Mouse (Mus musculus) forebrain, embryonic 14.5 days (tissue): ENCODE measurements around the gene Olfr1391. TPM values are rescaled to one million over a fixed set of nuclear protein-coding genes. Genes with fewer than 3 reads are reported as not detected.

Source experiments
- ATAC-seq: fragments of 200-750 bp; cut with Nextera tagmentation; 2 replicates; pipeline ENCODE4 v1.8.0; 2017; ENCODE audit warnings: mild to moderate bottlenecking, moderate library complexity
- DNase-seq: peaks from one replicate; pipeline ENCODE4 v3.0.0-alpha.2; 2015; ENCODE audit warnings: low spot score
- H3K27ac ChIP-seq: fragments of 300-500 bp; sonication (generic); 2 replicates; pipeline ENCODE4 v1.5.1; 2014; ENCODE audit warnings: low read depth, mild to moderate bottlenecking, control low read depth, low read length, moderate library complexity
- H3K27me3 ChIP-seq: fragments of 300-500 bp; sonication (generic); replicated peaks from 2 replicates; pipeline ENCODE4 v1.6.1; 2014; ENCODE audit warnings: low read length, control low read depth, mixed read lengths; ENCODE audit not compliant: control insufficient read depth, insufficient read depth
- H3K36me3 ChIP-seq: fragments of 300-500 bp; sonication (generic); 2 replicates; pipeline ENCODE4 v1.6.1; 2014; ENCODE audit warnings: low read length, control low read depth; ENCODE audit not compliant: control insufficient read depth, insufficient read depth
- H3K4me1 ChIP-seq: fragments of 300-500 bp; sonication (generic); 2 replicates; pipeline ENCODE4 v1.6.1; 2014; ENCODE audit warnings: antibody characterized with exemption, low read length, control low read depth; ENCODE audit not compliant: control insufficient read depth, insufficient read depth
- H3K4me2 ChIP-seq: fragments of 300-500 bp; sonication (generic); 2 replicates; pipeline ENCODE4 v1.6.1; 2014; ENCODE audit warnings: mild to moderate bottlenecking, control low read depth, low read length
- H3K4me3 ChIP-seq: fragments of 300-500 bp; sonication (generic); 2 replicates; pipeline ENCODE4 v1.5.1; 2014; ENCODE audit warnings: low read depth, low read length, control low read depth
- H3K9ac ChIP-seq: fragments of 300-500 bp; sonication (generic); 2 replicates; pipeline ENCODE4 v1.6.1; 2014; ENCODE audit warnings: mild to moderate bottlenecking, low read length, control low read depth, moderate library complexity
- H3K9me3 ChIP-seq: fragments of 300-500 bp; sonication (generic); replicated peaks from 2 replicates; pipeline ENCODE4 v1.6.1; 2016; ENCODE audit warnings: low read length, control low read depth, mixed read lengths; ENCODE audit not compliant: control insufficient read depth
- WGBS: fragments of 180-500 bp; shearing (Covaris S2); extraction: QIAGEN DNeasy Blood & Tissue Kit; methylation state at CpG from one replicate; pipeline ENCODE4 v1.1.7; 2014; 5-methylcytosine and 5-hydroxymethylcytosine counted together
- polyA plus RNA-seq: library from polyadenylated mRNA; unstranded; fragments of >200 nt; fragmentation: Nextera tagmentation; extraction: Ambion mirVana; gene quantifications from 2 replicates; pipeline ENCODE4 v1.2.1, GENCODE M21; 2014

Olfr1391 gene
- polyA plus RNA-seq, 1 experiment from 2014 or later: not detected

GRCm38 (mm10) chr11:49329686-49330085 lies 7.1 kb downstream of the Olfr1391 start:
- Histone ChIP-seq H3K36me3 (no peaks in the 10 kb centered on the region), H3K27ac (no peak overlapping the region), H3K9me3 (no peaks in the 10 kb centered on the region), H3K4me2 (no peak overlapping the region), H3K4me1 (no peaks in the 10 kb centered on the region), H3K27me3 (no peaks in the 10 kb centered on the region), H3K4me3 (no peak overlapping the region), H3K9ac (no peak overlapping the region)
- WGBS: 74% methylated on average over 1 of the region's 1 CpGs
- no peak for DNase-seq
- no peak for ATAC-seq

GRCm38 (mm10) chr11:49334888-49335287 lies 12.3 kb downstream of the Olfr1391 start, which contains the start of gene Olfr1390:
Gene Olfr1390, plus strand, starts transcription at chr11:49335188.
- Histone ChIP-seq H3K4me2 (no peak within 1 kb of the TSS), H3K27ac (no peak within 1 kb of the TSS), H3K4me3 (no peak within 1 kb of the TSS), H3K27me3 (no peaks in the 10 kb centered on the region), H3K9ac (no peak within 1 kb of the TSS), H3K36me3 (no peaks in the 10 kb centered on the region), H3K9me3 (no peaks in the 10 kb centered on the region), H3K4me1 (no peaks in the 10 kb centered on the region)
- WGBS: 96% methylated on average over 1 of the region's 1 CpGs
- DNase-seq (no peak), ATAC-seq (no peak)

GRCm38 (mm10) chr11:49337150-49337832 lies 14.7 kb downstream of the Olfr1391 start:
- ATAC-seq (no peak), DNase-seq (no peak)
- Histone ChIP-seq H3K27ac (no peak overlapping the region), H3K27me3 (no peaks in the 10 kb centered on the region), H3K36me3 (no peaks in the 10 kb centered on the region), H3K4me2 (no peak overlapping the region), H3K4me3 (no peak overlapping the region), H3K4me1 (no peaks in the 10 kb centered on the region), H3K9me3 (no peaks in the 10 kb centered on the region), H3K9ac (no peak overlapping the region)
- 68% methylated on average over 4 of the region's 4 CpGs for WGBS

Other genes starting within 250 kb of the Olfr1391 start
- 0.58 and 0.70 TPM in 2 replicates for gene Ifi47, start 246.2 kb upstream of the Olfr1391 start, polyA plus RNA-seq
- not detected in 2 replicates for gene Olfr1396, start 207.9 kb upstream of the Olfr1391 start, polyA plus RNA-seq
- gene Olfr1395, start 180.5 kb upstream of the Olfr1391 start, polyA plus RNA-seq: not detected in 2 replicates
- gene Olfr1394, start 168.4 kb upstream of the Olfr1391 start, polyA plus RNA-seq: not detected in 2 replicates
- 0.37 TPM in 1 of 2 replicates, not detected in the other for gene Btnl9, start 135.6 kb upstream of the Olfr1391 start, polyA plus RNA-seq
- gene Zfp62, start 119.5 kb upstream of the Olfr1391 start, polyA plus RNA-seq: 56.6 and 64.7 TPM in 2 replicates
- 23.5 and 23.8 TPM in 2 replicates for gene Mgat1, start 78.6 kb upstream of the Olfr1391 start, polyA plus RNA-seq
- gene Olfr1393, start 44.4 kb upstream of the Olfr1391 start, polyA plus RNA-seq: not detected in 2 replicates
- not detected in 2 replicates for gene Olfr1392, start 37.5 kb upstream of the Olfr1391 start, polyA plus RNA-seq
- not detected in 2 replicates for gene Olfr10, start 18.0 kb upstream of the Olfr1391 start, polyA plus RNA-seq
- gene Olfr1390, start 12.4 kb downstream of the Olfr1391 start, polyA plus RNA-seq: not detected in 2 replicates
- not detected in 2 replicates for gene Olfr1389, start 100.3 kb downstream of the Olfr1391 start, polyA plus RNA-seq
- not detected in 2 replicates for gene Olfr1388, start 113.9 kb downstream of the Olfr1391 start, polyA plus RNA-seq
- gene Olfr1387, start 132.6 kb downstream of the Olfr1391 start, polyA plus RNA-seq: not detected in 2 replicates
- gene Olfr1386, start 142.3 kb downstream of the Olfr1391 start, polyA plus RNA-seq: not detected in 2 replicates
- gene Olfr1385, start 166.3 kb downstream of the Olfr1391 start, polyA plus RNA-seq: not detected in 2 replicates
- not detected in 2 replicates for gene Olfr1384, start 184.0 kb downstream of the Olfr1391 start, polyA plus RNA-seq
- not detected in 2 replicates for gene Olfr1383, start 196.9 kb downstream of the Olfr1391 start, polyA plus RNA-seq
- not detected in 2 replicates for gene Olfr1382, start 205.5 kb downstream of the Olfr1391 start, polyA plus RNA-seq
- not detected in 2 replicates for gene Olfr1381, start 220.7 kb downstream of the Olfr1391 start, polyA plus RNA-seq
- not detected in 2 replicates for gene Olfr1380, start 234.1 kb downstream of the Olfr1391 start, polyA plus RNA-seq